Mouse (Mus musculus) heart, embryonic 11.5 days (tissue): Measurements from ENCODE around the gene Gch1. TPM values are rescaled to one million over a fixed set of nuclear protein-coding genes. Genes with fewer than 3 reads are reported as not detected.

Experiments used
- ATAC-seq: fragments of 200-750 bp; cut with Nextera tagmentation; replicated peaks from 2 replicates; pipeline ENCODE4 v1.8.0; 2017; ENCODE audit warnings: moderate library complexity; ENCODE audit not compliant: insufficient number of reproducible peaks, low FRiP score, low TSS enrichment
- H3K27ac ChIP-seq: fragments of 300-500 bp; sonication (generic); 2 replicates; pipeline ENCODE4 v1.5.1; 2014; ENCODE audit warnings: mild to moderate bottlenecking, low read depth, low read length
- H3K27me3 ChIP-seq: fragments of 300-500 bp; sonication (generic); 2 replicates; pipeline ENCODE4 v1.6.1; 2014; ENCODE audit warnings: mild to moderate bottlenecking, low read length, mixed read lengths; ENCODE audit not compliant: control insufficient read depth, insufficient read depth
- H3K36me3 ChIP-seq: fragments of 300-500 bp; sonication (generic); 2 replicates; pipeline ENCODE4 v1.6.1; 2014; ENCODE audit warnings: mild to moderate bottlenecking, low read length, moderate library complexity, mixed read lengths; ENCODE audit not compliant: control insufficient read depth, insufficient read depth
- H3K4me1 ChIP-seq: fragments of 300-500 bp; sonication (generic); 2 replicates; pipeline ENCODE4 v1.6.1; 2014; ENCODE audit warnings: low read length; ENCODE audit not compliant: control insufficient read depth, insufficient read depth
- H3K4me2 ChIP-seq: fragments of 300-500 bp; sonication (generic); 2 replicates; pipeline ENCODE4 v1.6.1; 2014; ENCODE audit warnings: mild to moderate bottlenecking, moderate library complexity
- H3K4me3 ChIP-seq: fragments of 300-500 bp; sonication (generic); 2 replicates; pipeline ENCODE4 v1.5.1; 2014; ENCODE audit warnings: low read depth, low read length
- H3K9ac ChIP-seq: fragments of 300-500 bp; sonication (generic); 2 replicates; pipeline ENCODE4 v1.6.1; 2014; ENCODE audit warnings: mild to moderate bottlenecking, low read depth, low read length, moderate library complexity
- H3K9me3 ChIP-seq: fragments of 300-500 bp; sonication (generic); replicated peaks from 2 replicates; pipeline ENCODE4 v1.6.1; 2016; ENCODE audit warnings: low read length; ENCODE audit not compliant: control insufficient read depth
- WGBS: fragments of 180-500 bp; shearing (Covaris S2); extraction: QIAGEN DNeasy Blood & Tissue Kit; methylation state at CpG from one replicate; pipeline ENCODE4 v1.1.7; 2014; ENCODE audit not compliant: insufficient replicate concordance; 5-methylcytosine and 5-hydroxymethylcytosine counted together
- polyA plus RNA-seq: library from polyadenylated mRNA; unstranded; fragments of >200 nt; fragmentation: Nextera tagmentation; extraction: Ambion mirVana; gene quantifications from 2 replicates; pipeline ENCODE4 v1.2.1, GENCODE M21; 2014

The Gch1 gene
- polyA plus RNA-seq, 1 experiment from 2014 or later, result 7.5 TPM

DNA sequence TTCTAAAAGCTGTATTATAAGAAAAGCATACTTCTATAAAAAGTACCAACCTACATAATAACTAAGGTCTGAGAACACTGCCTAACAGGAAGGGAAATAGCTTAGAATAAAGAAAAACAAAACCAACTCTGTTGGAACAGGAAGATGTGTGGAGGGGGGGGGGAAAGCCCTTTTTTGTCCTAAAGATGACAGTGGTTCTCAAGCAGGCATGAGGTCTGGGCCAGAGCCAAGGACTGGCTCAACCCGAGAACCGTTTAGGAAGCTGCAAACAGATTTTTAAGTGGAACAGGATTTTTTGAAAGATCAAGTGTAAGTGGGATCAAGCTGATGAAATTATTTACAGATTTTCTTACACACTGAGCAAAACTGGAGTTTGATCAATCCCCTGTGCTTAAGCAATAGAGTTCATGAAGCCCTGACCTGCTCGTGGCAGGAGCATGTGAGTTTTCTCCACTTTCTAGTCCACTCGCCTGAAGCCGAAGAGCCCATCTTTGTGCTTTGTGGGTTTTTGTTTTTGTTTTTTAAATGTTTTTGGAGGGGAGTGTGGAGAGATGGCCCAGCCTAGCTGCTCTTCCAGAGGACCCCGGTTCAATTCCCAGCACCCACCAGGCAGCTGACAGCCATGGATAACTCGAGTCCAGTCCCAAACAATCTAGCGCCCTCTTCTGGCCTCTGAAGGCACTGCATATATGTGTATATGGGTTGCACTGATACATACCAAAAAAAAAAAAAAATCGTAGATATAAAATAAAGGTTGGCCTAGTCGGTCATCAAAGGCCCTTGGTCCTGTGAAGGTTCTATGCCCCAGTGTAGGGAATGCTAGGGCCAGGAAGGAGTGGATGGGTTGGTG lies 35.5 kb upstream of the Gch1 start:
- H3K27me3 ChIP-seq, result no peaks in the 10 kb centered on the region
- H3K4me2 ChIP-seq, result no peak overlapping the region
- H3K4me3 ChIP-seq, result no peak overlapping the region
- H3K9me3 ChIP-seq, result no peaks in the 10 kb centered on the region
- no peaks in the 10 kb centered on the region for H3K36me3 ChIP-seq
- WGBS, result 77% methylated on average over 10 of the region's 10 CpGs
- H3K27ac ChIP-seq, result no peak overlapping the region
- H3K4me1 ChIP-seq, result no peaks in the 10 kb centered on the region
- no peak overlapping the region for H3K9ac ChIP-seq
- ATAC-seq, result no peak

DNA sequence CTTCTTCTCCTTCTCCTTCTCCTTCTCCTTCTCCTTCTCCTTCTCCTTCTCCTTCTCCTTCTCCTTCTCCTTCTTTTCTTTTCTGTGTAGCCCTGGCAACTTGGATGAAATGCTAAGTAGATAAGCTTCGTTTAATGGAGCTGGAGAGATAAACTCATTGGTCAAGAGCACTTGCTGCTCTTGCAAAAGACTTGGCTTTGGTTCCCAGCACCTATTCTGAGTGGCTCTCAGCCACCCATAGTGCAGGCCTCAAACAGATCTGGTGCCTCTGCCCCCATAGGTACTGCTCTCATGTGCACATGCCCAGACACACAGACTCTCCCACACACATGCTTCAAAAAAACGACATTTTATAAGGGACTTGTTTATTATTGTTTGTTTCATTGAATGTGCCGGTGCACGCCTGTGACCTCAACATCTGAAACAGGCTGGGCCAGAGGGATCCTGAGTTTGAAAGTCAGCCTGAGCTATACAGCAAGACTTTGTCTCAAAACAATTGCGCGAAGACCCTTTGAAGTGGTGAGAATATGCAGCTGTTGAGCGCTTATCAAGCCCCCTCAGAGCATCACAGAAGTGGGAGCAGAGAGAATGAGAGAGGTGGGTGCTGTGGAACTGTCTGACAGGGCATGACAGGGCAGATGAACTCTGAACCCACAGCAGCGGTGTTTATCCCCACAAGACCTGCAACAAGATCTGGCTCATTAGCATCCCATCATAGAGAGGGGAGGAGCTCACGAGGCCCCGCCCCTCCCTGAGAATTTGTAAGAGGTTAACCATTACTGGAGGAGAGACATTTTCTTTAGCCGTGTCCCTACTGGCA lies 33.6 kb upstream of the Gch1 start:
- 64% methylated on average over 11 of the region's 11 CpGs for WGBS
- Histone ChIP-seq H3K4me3 (no peak overlapping the region), H3K9ac (no peak overlapping the region), H3K27ac (no peak overlapping the region), H3K4me2 (no peak overlapping the region), H3K9me3 (no peaks in the 10 kb centered on the region), H3K27me3 (no peaks in the 10 kb centered on the region), H3K4me1 (no peaks in the 10 kb centered on the region), H3K36me3 (no peaks in the 10 kb centered on the region)
- no peak for ATAC-seq

DNA sequence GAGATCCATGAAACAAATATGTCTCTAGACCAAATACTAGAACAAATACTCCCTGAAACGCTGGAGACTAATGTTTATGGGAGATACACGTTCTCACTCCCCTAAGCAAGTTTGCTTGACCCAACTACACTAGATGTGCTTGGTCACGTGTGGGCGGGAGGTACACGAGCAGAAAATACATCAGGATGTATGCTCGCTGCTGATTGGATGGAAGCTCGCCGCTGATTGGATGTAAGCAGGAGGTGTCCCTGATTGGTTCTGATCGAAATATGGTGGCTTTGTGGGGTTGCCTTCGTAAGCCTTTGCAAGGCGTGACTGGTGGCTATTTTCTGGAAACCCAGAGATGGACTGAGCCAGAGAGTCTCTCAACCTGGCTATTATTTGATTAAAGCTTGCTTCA lies 32.4 kb upstream of the Gch1 start:
- H3K36me3 ChIP-seq, result no peaks in the 10 kb centered on the region
- no peaks in the 10 kb centered on the region for H3K4me1 ChIP-seq
- H3K4me3 ChIP-seq, result no peak overlapping the region
- no peak overlapping the region for H3K9ac ChIP-seq
- H3K4me2 ChIP-seq, result no peak overlapping the region
- no peaks in the 10 kb centered on the region for H3K9me3 ChIP-seq
- no peak for ATAC-seq
- WGBS, result 79% methylated on average over 11 of the region's 11 CpGs
- no peak overlapping the region for H3K27ac ChIP-seq
- H3K27me3 ChIP-seq, result no peaks in the 10 kb centered on the region

DNA sequence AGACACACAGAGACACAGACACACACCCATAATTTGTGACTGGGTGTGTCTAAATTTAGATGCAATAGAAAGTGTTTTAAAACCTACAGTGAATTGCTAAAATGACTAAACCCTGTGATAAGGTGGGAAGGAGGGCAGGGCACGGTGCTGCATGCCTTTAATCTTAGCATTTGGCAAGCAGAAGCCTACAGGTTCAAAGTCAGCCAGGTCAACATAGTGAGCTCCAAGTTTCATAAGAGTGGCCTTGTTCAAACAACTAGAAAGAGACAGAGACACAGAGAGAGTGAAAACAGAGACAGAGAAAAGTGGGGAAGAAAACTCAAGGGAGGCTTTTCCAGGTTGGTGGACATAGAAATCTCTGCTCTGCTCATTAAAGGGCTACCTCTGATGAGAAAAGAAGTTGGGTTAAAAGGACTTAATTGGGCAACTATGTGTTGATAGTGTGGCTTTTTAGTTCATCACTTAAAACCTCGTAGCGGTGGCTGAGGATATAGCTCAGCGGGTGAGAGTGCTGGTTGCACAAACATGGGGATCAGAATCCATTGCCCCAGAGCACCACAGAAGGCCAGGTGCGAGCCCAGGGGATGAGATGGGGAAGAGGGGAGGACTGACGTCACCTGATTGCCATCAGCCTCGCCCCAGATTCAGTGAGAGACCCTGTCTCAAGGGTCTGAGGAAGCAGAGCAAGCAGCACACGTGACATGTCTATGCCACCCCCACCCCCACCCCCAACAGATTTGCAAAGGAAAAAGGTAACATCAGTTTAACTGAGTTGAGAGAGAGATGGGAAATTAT lies 31.2 kb upstream of the Gch1 start:
- 79% methylated on average over 8 of the region's 8 CpGs for WGBS
- no peaks in the 10 kb centered on the region for H3K36me3 ChIP-seq

DNA sequence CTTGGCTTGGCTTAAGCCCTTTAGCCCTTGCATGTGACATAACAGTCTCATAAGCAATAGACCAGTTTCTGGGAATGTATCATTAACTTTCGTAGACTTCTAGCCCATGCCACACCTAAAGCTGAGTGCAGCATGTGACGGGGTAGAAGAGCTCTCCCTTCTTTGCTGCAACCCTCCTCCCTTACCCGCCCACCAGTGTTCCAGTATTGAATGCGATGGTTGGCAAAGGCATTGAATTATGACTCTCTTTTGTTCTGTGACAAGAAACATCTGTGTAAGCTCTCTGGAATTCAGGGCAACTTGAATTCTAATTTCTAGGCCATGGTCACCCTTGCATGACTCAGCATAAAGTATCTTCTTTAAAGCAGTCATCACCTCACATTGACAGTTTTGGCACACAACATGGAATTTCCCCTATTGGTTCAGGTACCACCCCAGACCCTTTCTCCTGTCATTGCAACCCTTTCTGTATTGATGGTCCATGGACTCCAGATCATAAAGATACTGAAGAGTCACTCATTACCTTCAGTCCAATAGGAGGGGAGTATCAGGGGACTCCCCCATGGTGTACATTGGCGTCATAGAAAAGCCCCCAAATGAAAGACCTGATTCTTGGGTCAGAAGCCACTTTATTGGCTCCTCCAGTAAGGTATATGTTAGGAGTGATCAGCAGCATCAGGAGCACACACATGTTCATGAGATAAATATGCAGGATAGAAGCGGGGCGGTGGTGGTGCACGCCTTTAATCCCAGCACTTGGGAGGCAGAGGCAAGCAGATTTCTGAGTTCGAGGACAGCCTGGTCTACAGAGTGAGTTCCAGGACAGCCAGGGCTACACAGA lies 29.8 kb upstream of the Gch1 start:
- Histone ChIP-seq H3K27me3 (no peaks in the 10 kb centered on the region), H3K4me1 (no peaks in the 10 kb centered on the region), H3K4me2 (no peak overlapping the region), H3K27ac (no peak overlapping the region), H3K9me3 (no peaks in the 10 kb centered on the region), H3K9ac (no peak overlapping the region), H3K36me3 (no peaks in the 10 kb centered on the region), H3K4me3 (no peak overlapping the region)
- 86% methylated on average over 9 of the region's 9 CpGs for WGBS
- ATAC-seq, result no peak

More for the DNA sequence above, 31.2 kb upstream of the Gch1 start:
- ATAC-seq, result no peak
- no peaks in the 10 kb centered on the region for H3K4me1 ChIP-seq
- H3K4me3 ChIP-seq, result no peak overlapping the region
- no peak overlapping the region for H3K4me2 ChIP-seq
- no peaks in the 10 kb centered on the region for H3K9me3 ChIP-seq
- no peak overlapping the region for H3K27ac ChIP-seq
- no peak overlapping the region for H3K9ac ChIP-seq
- H3K27me3 ChIP-seq, result no peaks in the 10 kb centered on the region

DNA sequence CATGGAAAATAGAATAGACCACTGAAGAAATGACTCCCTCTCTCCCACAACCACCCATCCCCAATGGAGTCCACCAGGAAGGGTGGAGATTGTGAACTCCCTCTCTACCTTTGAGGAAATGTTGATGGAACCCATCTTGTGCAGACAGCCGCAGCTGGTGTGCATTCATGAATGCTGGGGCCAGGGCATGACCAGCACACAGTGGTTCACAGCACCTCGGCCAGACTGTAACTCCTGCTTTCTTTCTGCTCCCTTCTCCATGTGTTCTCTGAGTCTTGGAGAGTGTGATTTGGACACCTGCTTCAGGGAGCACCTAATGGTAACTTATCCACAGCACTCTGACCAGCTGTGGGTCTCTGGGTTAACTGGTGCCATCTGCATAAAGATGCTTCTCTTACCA lies 27.3 kb upstream of the Gch1 start:
- Histone ChIP-seq H3K36me3 (no peaks in the 10 kb centered on the region), H3K27ac (no peak overlapping the region), H3K27me3 (no peaks in the 10 kb centered on the region), H3K9ac (no peak overlapping the region), H3K4me1 (no peaks in the 10 kb centered on the region), H3K4me2 (no peak overlapping the region), H3K4me3 (no peak overlapping the region), H3K9me3 (no peaks in the 10 kb centered on the region)
- WGBS, result 84% methylated on average over 2 of the region's 2 CpGs
- no peak for ATAC-seq

DNA sequence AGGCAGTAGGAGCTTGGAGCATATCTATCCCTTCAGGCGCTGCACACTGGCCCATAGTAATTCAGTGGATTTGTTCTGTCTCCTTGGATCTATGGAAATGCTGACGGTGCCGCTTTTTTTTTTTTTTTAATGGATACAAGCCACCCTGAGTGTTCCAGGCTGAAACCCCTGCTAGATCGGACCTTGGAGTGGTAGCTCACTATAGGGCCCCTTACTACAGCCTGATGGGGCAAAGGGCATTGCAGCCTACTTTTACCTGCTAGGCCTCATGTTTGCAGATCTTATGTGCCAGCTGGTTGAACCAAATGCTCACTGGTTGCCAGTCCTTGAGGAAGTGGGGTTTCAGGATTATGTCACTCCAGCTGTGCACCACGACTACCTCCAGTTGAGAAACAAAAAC lies 25.2 kb upstream of the Gch1 start:
- Histone ChIP-seq H3K4me1 (no peaks in the 10 kb centered on the region), H3K27me3 (no peaks in the 10 kb centered on the region), H3K9me3 (no peaks in the 10 kb centered on the region), H3K36me3 (no peaks in the 10 kb centered on the region), H3K27ac (no peak overlapping the region), H3K4me3 (no peak overlapping the region), H3K9ac (no peak overlapping the region), H3K4me2 (no peak overlapping the region)
- 84% methylated on average over 5 of the region's 5 CpGs for WGBS
- no peak for ATAC-seq

DNA sequence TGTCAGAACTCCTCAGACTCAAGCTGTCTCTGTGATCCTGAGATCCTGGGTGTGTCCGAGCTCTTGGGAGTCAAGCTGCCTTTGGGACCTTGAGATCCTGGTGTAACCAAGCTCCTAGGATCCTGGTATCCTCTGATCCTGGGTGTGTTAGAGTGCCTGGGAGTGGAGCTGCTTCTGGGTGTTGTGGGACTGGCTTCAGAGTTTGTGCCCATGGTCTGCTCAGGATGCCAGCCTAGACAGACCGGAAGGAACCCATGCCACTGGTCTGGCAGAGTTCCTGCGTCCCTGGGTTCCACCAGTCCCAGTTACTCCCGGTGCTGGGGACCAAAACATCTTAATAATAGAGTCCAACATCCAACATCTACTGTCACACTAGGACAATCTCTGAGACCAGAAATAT lies 24.1 kb upstream of the Gch1 start:
- no peak for ATAC-seq
- H3K27me3 ChIP-seq, result no peaks in the 10 kb centered on the region
- H3K9me3 ChIP-seq, result no peaks in the 10 kb centered on the region
- H3K9ac ChIP-seq, result no peak overlapping the region
- H3K4me2 ChIP-seq, result no peak overlapping the region
- no peaks in the 10 kb centered on the region for H3K36me3 ChIP-seq
- H3K4me3 ChIP-seq, result no peak overlapping the region
- H3K4me1 ChIP-seq, result no peaks in the 10 kb centered on the region
- 83% methylated on average over 4 of the region's 4 CpGs for WGBS
- no peak overlapping the region for H3K27ac ChIP-seq
